Mouse (Mus musculus) forebrain, embryonic 16.5 days (tissue): ENCODE measurements at regions not wholly inside any gene's neighbourhood (a gene's known extent, or its start where the extent isn't known, plus 50 kb on each side); places are given as distances from the start of the nearest gene placed in this dataset.
"Not testable (repeated sequence)": the region's sequence is repeated elsewhere in the genome, so short reads cannot be mapped to it uniquely, and the experiment has no call there.

ENCODE experiments used
- ATAC-seq: fragments of 200-750 bp; cut with Nextera tagmentation; 2 replicates; pipeline ENCODE4 v1.8.0; 2017; ENCODE audit warnings: mild to moderate bottlenecking, moderate library complexity
- H3K27ac ChIP-seq: fragments of 300-500 bp; sonication (generic); 2 replicates; pipeline ENCODE4 v1.5.1; 2014; ENCODE audit warnings: low read length, control low read depth
- H3K27me3 ChIP-seq: fragments of 300-500 bp; sonication (generic); replicated peaks from 2 replicates; pipeline ENCODE4 v1.6.1; 2014; ENCODE audit warnings: low read length; ENCODE audit not compliant: control insufficient read depth, insufficient read depth
- H3K36me3 ChIP-seq: fragments of 300-500 bp; sonication (generic); 2 replicates; pipeline ENCODE4 v1.6.1; 2014; ENCODE audit not compliant: control insufficient read depth, insufficient read depth
- H3K4me1 ChIP-seq: fragments of 300-500 bp; sonication (generic); replicated peaks from 2 replicates; pipeline ENCODE4 v1.6.1; 2014; ENCODE audit warnings: low read length; ENCODE audit not compliant: control insufficient read depth, insufficient read depth
- H3K4me2 ChIP-seq: fragments of 300-500 bp; sonication (generic); 2 replicates; pipeline ENCODE4 v1.6.1; 2014; ENCODE audit warnings: mild to moderate bottlenecking, low read length, control low read depth
- H3K4me3 ChIP-seq: fragments of 300-500 bp; sonication (generic); replicated peaks from 2 replicates; pipeline ENCODE4 v1.5.1; 2014; ENCODE audit warnings: mild to moderate bottlenecking, low read length, control low read depth
- H3K9ac ChIP-seq: fragments of 300-500 bp; sonication (generic); replicated peaks from 2 replicates; pipeline ENCODE4 v1.6.1; 2014; ENCODE audit warnings: low read depth, low read length, control low read depth
- H3K9me3 ChIP-seq: fragments of 300-500 bp; sonication (generic); 2 replicates; pipeline ENCODE4 v1.6.1; 2016; ENCODE audit warnings: low read length; ENCODE audit not compliant: control insufficient read depth
- WGBS: fragments of 180-500 bp; shearing (Covaris S2); extraction: QIAGEN DNeasy Blood & Tissue Kit; methylation state at CpG from one replicate; pipeline ENCODE4 v1.1.7; 2014; 5-methylcytosine and 5-hydroxymethylcytosine counted together

GRCm38 (mm10) chr5:97299631-97300030 lies 92.5 kb downstream of the Naa11 start:
- H3K9ac ChIP-seq = no peak overlapping the region
- WGBS = 19% methylated on average over 5 of the region's 5 CpGs
- no peak overlapping the region for H3K27ac ChIP-seq
- ATAC-seq = no peak
- H3K9me3 ChIP-seq = no peaks in the 10 kb centered on the region
- peaks cover 9% of the 10 kb centered on the region for H3K4me1 ChIP-seq
- no peak overlapping the region for H3K4me3 ChIP-seq
- no peaks in the 10 kb centered on the region for H3K27me3 ChIP-seq
- no peak overlapping the region for H3K4me2 ChIP-seq
- no peaks in the 10 kb centered on the region for H3K36me3 ChIP-seq

- Histone ChIP-seq H3K4me1 (peaks cover 5% of the 10 kb centered on the region; the same call in 1 of the 2 replicates), H3K9ac (no peak overlapping the region), H3K9me3 (no peaks in the 10 kb centered on the region), H3K27me3 (no peaks in the 10 kb centered on the region), H3K4me3 (no peak overlapping the region), H3K4me2 (no peak overlapping the region), H3K36me3 (no peaks in the 10 kb centered on the region), H3K27ac (no peak overlapping the region)
- no peak for ATAC-seq
- 91% methylated on average over 3 of the region's 3 CpGs for WGBS
Observed at GRCm38 (mm10) chr5:97296213-97296612, 96.0 kb downstream of the Naa11 start.

GRCm38 (mm10) chr5:97290166-97290681 lies 102.0 kb downstream of the Naa11 start:
- H3K27me3 ChIP-seq = no peaks in the 10 kb centered on the region
- WGBS = 12% methylated on average over 2 of the region's 2 CpGs
- no peaks in the 10 kb centered on the region for H3K9me3 ChIP-seq
- ATAC-seq = peak; percentile 13; the same call in 1 of the 2 replicates
- no peaks in the 10 kb centered on the region for H3K36me3 ChIP-seq
- H3K27ac ChIP-seq = peak overlapping the region; percentile 77
- peaks cover 11% of the 10 kb centered on the region for H3K4me1 ChIP-seq
- H3K4me2 ChIP-seq = 0 out of 2 replicates have a peak overlapping the region, but pooled peaks have one; percentile 5
- no peak overlapping the region for H3K4me3 ChIP-seq
- no peak overlapping the region for H3K9ac ChIP-seq

- Histone ChIP-seq H3K4me2 (0 out of 2 replicates have a peak overlapping the region, but pooled peaks have one; percentile 5), H3K4me1 (peaks cover 11% of the 10 kb centered on the region), H3K9ac (no peak overlapping the region), H3K27me3 (no peaks in the 10 kb centered on the region), H3K9me3 (no peaks in the 10 kb centered on the region), H3K36me3 (no peaks in the 10 kb centered on the region), H3K27ac (peak overlapping the region; percentile 77), H3K4me3 (no peak overlapping the region)
- peak; percentile 92 for ATAC-seq
- 15% methylated on average over 8 of the region's 8 CpGs for WGBS
Observed at GRCm38 (mm10) chr5:97289401-97290165, 102.6 kb downstream of the Naa11 start.

GRCm38 (mm10) chr5:97279455-97279854 lies 112.7 kb downstream of the Naa11 start:
- Histone ChIP-seq H3K4me1 (peaks cover 19% of the 10 kb centered on the region), H3K27me3 (no peaks in the 10 kb centered on the region), H3K27ac (no peak overlapping the region), H3K36me3 (no peaks in the 10 kb centered on the region), H3K4me3 (no peak overlapping the region), H3K9ac (no peak overlapping the region), H3K9me3 (no peaks in the 10 kb centered on the region), H3K4me2 (no peak overlapping the region)
- no peak for ATAC-seq
- WGBS = 73% methylated on average over 5 of the region's 5 CpGs

GRCm38 (mm10) chr5:97277795-97278572 lies 114.2 kb downstream of the Naa11 start:
- ATAC-seq = peak; percentile 61
- Histone ChIP-seq H3K4me1 (peaks cover 19% of the 10 kb centered on the region), H3K4me2 (peak overlapping the region; percentile 33), H3K27me3 (no peaks in the 10 kb centered on the region), H3K27ac (peak overlapping the region; percentile 33), H3K4me3 (peak overlapping the region; percentile 9), H3K9me3 (no peaks in the 10 kb centered on the region), H3K9ac (no peak overlapping the region), H3K36me3 (no peaks in the 10 kb centered on the region)
- 38% methylated on average over 16 of the region's 16 CpGs for WGBS

- no peak overlapping the region for H3K27ac ChIP-seq
- H3K4me1 ChIP-seq = peaks cover 19% of the 10 kb centered on the region
- no peak overlapping the region for H3K4me3 ChIP-seq
- no peak overlapping the region for H3K9ac ChIP-seq
- H3K9me3 ChIP-seq = no peaks in the 10 kb centered on the region
- 45% methylated on average over 5 of the region's 5 CpGs for WGBS
- no peaks in the 10 kb centered on the region for H3K27me3 ChIP-seq
- ATAC-seq = peak; percentile 82
- no peaks in the 10 kb centered on the region for H3K36me3 ChIP-seq
- H3K4me2 ChIP-seq = no peak overlapping the region
Observed at GRCm38 (mm10) chr5:97276724-97277123, 115.5 kb downstream of the Naa11 start.

- H3K27ac ChIP-seq, H3K36me3 ChIP-seq, H3K4me2 ChIP-seq, H3K4me1 ChIP-seq, H3K27me3 ChIP-seq, H3K4me3 ChIP-seq, H3K9ac ChIP-seq, H3K9me3 ChIP-seq, ATAC-seq: not testable (repeated sequence)
- WGBS = 93% methylated on average over 12 of the region's 12 CpGs
Observed at GRCm38 (mm10) chr5:97264666-97265065, 127.5 kb downstream of the Naa11 start.

- Histone ChIP-seq H3K9ac (no peak overlapping the region), H3K27ac (no peak overlapping the region), H3K27me3 (no peaks in the 10 kb centered on the region), H3K4me3 (no peak overlapping the region), H3K36me3 (no peaks in the 10 kb centered on the region), H3K4me1 (peaks cover 3% of the 10 kb centered on the region; the same call in 1 of the 2 replicates), H3K9me3 (no peaks in the 10 kb centered on the region), H3K4me2 (no peak overlapping the region)
- WGBS = 78% methylated on average over 1 of the region's 1 CpGs
- no peak for ATAC-seq
Observed at GRCm38 (mm10) chr5:97257106-97257505, 135.1 kb downstream of the Naa11 start.
